Mouse (Mus musculus) E14TG2a.4 (cell line): ENCODE measurements at regions not wholly inside any gene's neighbourhood (a gene's known extent, or its start where the extent isn't known, plus 50 kb on each side); places are given as distances from the start of the nearest gene placed in this dataset.

ENCODE experiments used
- CTCF ChIP-seq: conservative IDR thresholded peaks from 2 replicates; pipeline ENCODE4 v1.5.1; 2014; ENCODE audit warnings: low read length
- NANOG ChIP-seq: IDR thresholded peaks from 2 replicates; pipeline ENCODE4 v1.6.1; 2014; ENCODE audit warnings: borderline replicate concordance, low read length, mixed read lengths

GRCm38 (mm10) chr4:89440326-89440725, 129.5 kb upstream of the Cdkn2b start:
- TF ChIP-seq CTCF (no peak), NANOG (no peak)
